Mouse (Mus musculus) telencephalon, adult 2 months (tissue): Measurements from ENCODE around the gene Elk3.

Experiments used
- DNase-seq: peaks from one replicate; pipeline ENCODE4 v3.0.0-alpha.2; 2011; ENCODE audit warnings: low read depth, low spot score

The Elk3 gene

DNA sequence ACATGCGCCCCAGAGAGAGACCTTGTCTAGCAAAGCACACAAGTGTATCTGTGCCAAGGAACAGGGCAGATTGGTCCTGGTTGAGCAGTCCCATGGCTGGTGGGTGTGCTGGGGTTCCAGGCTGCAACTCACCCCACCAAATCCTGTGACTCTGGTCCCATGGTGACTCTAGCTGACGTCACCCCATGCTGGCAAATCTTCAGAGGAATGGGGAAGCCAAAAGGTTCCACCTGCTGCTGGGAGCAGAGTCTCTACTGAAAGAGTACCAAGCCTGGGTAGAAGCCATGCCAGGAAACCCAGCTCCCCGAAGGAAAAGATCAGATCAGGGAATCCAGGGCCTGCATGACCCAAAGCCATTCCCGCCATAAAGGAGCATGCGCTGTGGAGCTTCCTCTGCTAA lies 43.4 kb downstream of the Elk3 start:
- DNase-seq: no peak

DNA sequence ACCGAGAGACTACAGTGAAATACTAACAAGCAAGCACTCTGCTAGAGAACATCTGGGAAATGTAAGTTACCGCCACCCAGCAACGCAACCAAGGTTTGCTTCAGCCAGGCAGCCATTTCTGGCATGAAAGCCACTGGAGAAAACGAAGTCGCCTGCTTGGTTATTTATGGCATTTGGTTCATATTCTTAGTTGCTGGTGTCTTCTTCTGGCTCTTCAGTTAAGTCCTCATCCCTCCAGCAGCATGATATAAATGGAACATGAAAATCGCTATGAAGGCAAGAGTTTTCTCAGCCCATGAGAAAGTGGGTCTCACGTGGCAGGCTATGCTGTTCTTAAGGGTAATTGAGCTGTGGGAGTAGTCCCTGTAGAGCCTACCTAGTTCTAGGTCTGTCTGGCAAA lies 44.4 kb downstream of the Elk3 start:
- DNase-seq: peak; percentile 86

DNA sequence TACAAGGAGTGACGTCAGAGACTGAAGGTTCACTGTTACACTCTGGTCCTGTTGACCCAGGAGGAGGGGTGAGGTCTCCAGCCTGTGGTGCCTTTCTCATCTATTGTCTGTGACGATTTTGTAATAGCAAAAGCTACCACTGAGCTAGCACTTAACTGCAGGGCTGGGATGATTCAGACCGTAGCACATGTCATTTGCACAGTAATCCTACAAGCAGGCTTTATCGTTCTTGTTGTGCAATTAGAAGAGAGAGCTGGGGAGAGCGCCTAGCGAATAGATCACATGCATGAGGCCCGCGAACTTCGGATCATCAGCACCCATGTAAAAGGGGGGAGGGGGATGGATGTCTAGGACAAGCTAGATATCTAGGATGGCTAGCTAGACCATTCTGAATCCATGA lies 45.1 kb downstream of the Elk3 start:
- no peak for DNase-seq

DNA sequence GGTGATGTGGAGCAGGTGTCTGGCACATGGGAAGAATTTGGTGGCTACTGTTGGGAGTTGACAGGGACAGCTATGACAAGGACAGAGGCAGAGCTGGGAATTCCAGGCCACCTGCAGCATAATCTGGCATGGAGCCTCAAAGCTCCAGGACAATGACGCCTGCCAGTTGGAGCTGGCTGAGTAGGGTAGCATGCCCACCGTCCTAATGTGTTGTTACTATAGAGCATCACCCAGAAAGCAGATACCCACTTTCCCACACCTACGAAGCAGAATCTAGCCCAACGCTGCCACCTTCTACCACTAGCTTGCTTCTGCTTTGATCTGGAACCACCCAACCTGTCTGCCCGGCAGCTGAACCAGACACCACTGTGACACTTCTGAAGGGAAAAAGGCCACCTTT lies 46.9 kb downstream of the Elk3 start:
- DNase-seq: no peak

DNA sequence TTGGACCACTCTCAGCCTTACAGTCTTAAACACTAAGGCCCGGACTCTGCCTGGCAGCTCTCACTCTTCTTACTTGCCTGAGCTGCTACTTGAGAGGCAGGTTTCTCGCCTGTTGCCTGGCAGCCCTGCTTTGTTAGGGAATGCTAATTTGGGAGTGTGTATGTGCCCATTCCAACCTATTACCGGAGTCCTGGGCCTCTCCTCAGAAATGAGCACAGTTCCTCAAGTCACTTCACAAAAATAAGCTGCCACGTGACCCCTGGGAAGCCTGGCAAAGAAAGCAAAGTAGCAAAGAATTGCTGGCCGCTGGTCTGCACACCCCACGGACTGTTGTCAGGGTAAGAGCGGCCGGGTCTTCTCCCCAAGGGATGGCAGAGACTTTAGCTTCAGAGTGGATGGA lies 47.5 kb downstream of the Elk3 start:
- no peak for DNase-seq

GRCm38 (mm10) chr10:93261981-93262499 lies 48.9 kb downstream of the Elk3 start:
- no peak for DNase-seq

GRCm38 (mm10) chr10:93261132-93261980 lies 49.6 kb downstream of the Elk3 start:
- DNase-seq: no peak

DNA sequence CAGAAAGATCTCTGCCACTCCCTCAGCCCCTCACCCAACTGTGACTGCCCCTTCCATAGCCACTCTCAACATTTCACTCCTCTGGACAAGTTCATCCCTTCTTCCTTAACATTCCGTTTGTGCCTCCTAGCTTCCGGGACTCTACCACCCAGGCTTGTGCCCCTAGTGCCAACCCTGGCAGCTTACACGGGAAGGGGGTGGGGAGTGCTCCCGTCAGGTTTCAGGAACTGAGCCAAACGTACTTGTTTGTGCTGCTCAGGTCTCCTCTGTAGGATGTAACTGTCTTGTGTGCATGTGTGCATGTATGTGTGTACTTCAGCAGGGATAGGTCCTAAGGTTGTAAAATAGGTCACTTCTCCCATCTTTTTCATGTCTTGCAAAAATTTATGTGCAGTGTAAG lies 51.1 kb downstream of the Elk3 start:
- no peak for DNase-seq

DNA sequence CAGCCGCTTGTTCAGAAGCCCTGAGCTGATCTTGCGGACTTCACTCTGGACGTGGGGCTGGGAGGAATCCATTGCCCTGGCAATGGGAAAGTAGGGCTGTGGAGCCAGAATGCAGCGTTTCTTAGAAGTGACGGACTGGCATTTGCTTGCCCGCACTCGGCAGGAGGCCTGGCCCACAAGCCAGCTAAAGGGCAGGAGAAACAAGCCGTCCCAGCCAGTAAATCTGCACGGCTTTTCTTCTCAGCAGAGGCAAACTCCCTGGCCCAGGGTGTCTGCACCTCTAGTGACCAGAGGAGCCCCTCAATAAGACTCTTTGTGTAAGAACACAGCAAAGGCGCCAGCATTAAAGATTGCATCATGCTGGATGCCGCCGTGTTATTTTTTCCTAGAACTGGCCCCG lies 55.6 kb downstream of the Elk3 start:
- DNase-seq: no peak

GRCm38 (mm10) chr10:93253156-93253555 lies 57.8 kb downstream of the Elk3 start:
- no peak for DNase-seq

DNA sequence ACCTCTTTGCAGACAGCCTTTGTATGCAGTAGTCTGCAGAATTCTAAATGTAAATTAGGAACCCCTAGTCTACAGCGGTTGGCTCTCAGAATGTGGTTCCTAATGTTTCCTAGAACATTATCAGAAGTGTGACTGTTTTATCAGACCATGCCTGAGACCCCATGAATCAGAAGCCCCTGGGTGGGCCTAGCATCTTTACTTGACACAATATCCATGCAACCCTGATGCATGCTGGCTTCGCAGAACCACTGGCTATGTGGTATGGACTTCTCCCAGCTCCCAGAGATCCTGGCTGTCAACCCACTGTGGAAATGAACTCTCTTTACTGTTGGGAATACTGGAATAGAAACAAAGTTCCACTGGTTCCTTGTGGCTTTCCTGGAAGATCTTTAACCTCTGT lies 58.3 kb downstream of the Elk3 start:
- DNase-seq: no peak

- DNase-seq: no peak
Measured at GRCm38 (mm10) chr10:93251426-93251825, 59.5 kb downstream of the Elk3 start.

DNA sequence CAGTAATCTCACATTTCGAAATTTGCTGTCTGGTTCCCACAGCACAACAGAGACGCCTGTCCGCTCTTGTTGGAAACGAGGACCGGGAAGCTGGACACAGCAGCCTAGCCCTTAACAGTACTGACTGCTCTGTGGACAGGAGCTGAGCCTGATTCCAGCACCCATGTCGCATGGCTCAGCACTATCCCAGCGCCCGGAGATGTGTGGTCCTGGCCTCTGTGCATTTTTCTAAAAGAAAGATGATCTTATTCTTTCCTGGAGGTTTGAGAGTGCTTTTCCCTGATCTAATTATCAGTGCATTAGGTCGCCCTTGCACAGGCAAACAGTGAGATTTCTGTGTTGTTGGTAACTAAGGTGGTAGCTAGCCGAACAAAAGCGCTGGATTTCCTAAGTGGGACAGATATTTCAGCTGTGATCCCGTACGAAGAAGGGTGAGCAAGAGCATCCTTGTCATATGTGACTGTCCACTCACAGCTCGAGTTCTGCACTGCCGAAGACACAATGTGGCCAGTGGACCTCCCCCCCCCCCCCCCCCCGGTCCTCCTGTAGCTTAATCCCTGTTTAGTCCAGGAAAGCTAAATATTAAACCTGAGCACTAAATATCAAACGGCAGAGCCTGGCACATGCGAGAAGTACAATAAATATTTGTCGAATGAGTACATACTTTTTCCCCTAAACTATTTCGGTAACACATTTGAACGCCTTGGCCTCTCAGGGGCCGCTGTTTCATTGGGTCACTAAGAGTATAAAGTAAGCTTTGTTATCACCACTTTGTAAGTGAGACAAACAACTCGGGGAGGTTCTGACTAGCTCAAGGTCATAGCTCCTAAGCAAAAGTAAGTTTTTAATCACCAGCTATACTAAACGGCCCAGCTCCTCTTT lies 60.3 kb downstream of the Elk3 start:
- no peak for DNase-seq

GRCm38 (mm10) chr10:93249901-93250300 lies 61.0 kb downstream of the Elk3 start:
- no peak for DNase-seq

DNA sequence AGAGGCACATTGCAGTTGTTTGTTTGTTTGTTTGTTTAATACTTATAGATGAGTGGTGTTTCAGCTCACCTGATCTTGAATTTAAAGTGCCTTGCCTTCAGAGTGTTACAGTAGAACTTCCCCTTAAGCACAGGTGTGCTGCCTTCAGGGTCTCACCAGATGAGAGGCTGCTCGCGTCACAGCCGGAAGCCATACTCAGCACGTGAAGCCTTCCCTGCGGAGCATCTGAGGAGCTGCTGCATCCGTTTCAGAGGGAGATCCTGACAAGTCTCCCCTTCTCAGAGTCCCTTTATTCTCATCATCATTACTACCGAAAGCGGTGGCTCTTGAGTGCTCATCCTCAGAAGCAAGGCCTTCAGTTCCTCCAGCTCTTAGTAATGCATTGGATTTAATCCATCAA lies 62.5 kb downstream of the Elk3 start:
- no peak for DNase-seq

GRCm38 (mm10) chr10:93247902-93248301 lies 63.0 kb downstream of the Elk3 start:
- DNase-seq: no peak

DNA sequence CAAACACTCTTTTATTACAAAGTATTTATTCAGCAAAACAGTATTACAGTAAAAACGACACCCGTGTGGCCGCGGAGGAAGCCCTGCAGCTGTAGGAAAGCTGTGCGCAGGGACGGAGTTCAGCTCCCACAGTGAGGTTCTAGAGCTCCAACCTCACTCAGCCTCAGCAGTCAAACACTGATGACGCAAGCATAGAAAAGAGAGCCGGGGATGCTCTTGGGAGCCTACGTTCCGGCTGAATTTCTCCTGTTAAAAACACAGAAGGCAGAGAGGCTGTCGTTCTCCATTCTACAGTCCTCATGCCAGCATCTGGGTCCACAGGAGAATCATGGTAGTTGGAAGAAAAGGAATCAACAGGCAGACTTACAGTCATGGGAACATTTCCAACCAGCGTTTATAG lies 63.5 kb downstream of the Elk3 start:
- DNase-seq: no peak

DNA sequence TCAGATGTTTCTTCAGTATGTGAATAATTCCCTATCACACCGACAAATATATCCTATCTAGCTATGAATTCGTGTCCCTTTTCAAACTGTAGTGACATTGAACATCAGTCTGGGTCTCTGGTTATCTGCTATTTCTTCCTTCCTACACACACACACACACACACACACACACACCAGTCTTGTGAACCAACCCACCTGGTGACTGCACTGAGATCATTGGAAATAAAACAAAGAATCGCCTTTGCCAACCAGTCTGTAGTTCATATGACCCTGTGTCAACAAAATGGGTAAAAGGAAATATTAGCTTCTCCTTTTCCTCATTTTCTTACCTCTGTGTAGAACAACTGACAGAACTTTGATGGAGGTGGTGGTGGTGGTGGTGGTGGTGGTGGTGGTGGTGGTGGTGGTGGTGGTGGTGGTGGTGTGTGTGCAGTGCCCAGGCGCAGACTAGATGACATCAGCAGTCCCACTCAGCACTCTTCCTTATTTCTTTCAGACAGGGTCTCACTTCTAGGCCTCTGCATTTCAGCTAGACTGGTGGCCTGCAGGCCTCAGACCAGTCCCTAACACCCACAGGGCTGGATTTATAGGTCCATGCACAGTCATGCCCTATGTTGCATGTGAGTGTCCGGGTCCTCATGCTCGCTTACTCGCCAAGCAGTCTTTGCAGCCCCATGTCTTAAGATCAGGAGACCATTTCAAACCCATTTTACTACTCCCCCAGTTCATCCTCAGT lies 64.6 kb downstream of the Elk3 start:
- DNase-seq: no peak

DNA sequence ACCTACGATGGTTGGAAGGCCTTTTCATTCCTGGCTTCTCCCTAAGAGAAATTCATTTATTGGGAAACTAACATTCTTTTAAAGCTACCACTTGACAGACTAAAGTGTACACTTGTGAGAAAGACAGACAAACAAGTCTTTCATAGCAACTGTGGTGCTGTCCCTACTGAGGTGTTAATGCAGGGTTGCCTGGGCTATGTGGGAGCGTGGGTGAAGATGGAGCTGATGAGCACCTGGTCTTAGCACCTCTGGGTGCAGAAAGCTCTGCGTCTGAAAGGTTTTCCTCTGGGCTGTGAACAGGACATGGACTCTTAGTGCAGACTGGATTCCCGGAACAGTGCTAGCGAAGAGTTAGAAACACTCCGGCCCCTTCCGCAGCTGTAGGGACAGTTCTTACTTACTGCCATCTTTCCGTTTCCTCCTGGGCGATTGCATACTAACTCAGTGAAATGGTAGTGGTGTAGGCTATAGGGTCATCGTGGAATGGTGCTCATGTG lies 66.7 kb downstream of the Elk3 start:
- no peak for DNase-seq

DNA sequence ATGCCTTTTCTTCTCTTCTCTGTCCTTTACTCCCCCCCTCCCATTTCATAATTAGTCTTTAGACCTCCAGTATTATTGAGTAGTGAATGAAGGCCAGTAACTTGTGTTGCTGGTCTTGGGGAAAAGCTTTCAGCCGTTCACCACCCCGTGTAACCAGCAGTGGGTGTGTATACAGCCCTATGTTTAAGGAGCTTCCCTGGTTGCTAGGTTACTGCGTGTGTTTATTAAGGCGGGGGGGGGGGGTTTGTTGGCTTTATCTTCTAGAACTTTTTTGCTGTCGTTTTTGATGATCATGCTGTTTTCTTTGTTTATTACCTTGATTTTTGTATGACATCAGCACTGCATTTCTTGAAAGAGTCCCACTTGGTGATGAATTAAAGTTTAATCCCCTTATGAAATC lies 68.1 kb downstream of the Elk3 start:
- no peak for DNase-seq

- DNase-seq: no peak
Measured at GRCm38 (mm10) chr10:93242208-93242607, 68.7 kb downstream of the Elk3 start.
